Mouse (Mus musculus): Measurements from ENCODE around the gene Gm42688. TPM values are rescaled to one million over a fixed set of nuclear protein-coding genes. Genes with fewer than 3 reads are reported as not detected.

Gm42688 gene
- polyA plus RNA-seq, 1 experiment from 2014 or later: 1.9 TPM

DNA sequence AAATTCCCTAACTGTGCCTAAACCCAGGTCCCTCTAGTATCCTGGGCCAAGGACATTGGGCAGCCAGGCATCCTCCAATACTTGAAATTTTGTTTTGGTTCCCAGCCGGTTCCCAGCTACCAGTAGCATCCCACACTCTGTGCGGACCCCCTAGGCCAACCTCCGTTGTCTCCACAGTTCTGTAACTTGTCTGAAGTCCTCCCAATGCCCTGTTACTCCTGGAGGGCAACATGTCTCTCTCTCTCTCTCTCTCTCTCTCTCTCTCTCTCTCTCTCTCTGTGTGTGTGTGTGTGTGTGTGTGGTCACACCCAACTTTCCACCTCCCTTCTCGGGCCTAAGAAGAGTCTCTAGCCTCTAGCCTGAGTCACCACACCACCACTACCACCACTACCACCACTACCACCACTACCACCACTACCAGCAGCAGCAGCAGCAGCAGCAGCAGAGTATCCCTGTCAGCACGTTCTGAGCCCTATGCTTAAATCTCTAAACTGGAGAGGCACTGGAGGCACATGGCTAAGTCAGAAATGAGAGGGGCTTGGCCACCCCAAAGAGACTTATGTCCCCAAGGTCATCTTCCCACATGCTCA, 35.0 kb downstream of the Gm42688 start:
- H3K4me2 ChIP-seq (replicated peaks; ENCODE audit: low read depth, low read length): peak overlapping the region; percentile 89
- no peak for TF ChIP-seq CTCF (IDR thresholded peaks at IDR 0.05)
- no peak for TF ChIP-seq EP300 (IDR thresholded peaks at IDR 0.05)
- DNase-seq (ENCODE audit: low spot score) (peak; percentile 29), ATAC-seq (no peak)
- peak overlapping the region; percentile 51 for H3K4me3 ChIP-seq (ENCODE audit: low read depth, low read length)
- peak overlapping the region; percentile 61 for H3K9ac ChIP-seq (replicated peaks; ENCODE audit: low read depth)
- no peaks in the 10 kb centered on the region for H3K36me3 ChIP-seq (ENCODE audit: insufficient read depth, low read length)
- peak overlapping the region; percentile 96 for H3K27ac ChIP-seq (ENCODE audit: low read length)
- no peaks in the 10 kb centered on the region for H3K27me3 ChIP-seq (replicated peaks; ENCODE audit: insufficient read depth, low read length)
- WGBS: 12% methylated on average over 5 of the region's 5 CpGs
- no peaks in the 10 kb centered on the region for H3K9me3 ChIP-seq (ENCODE audit: low read length)
- peaks cover 23% of the 10 kb centered on the region; the same call in 1 of the 2 replicates for H3K4me1 ChIP-seq (ENCODE audit: insufficient read depth, low read depth, low read length)

GRCm38 (mm10) chr6:83136881-83137575, 35.6 kb downstream of the Gm42688 start:
- Histone ChIP-seq H3K9ac (replicated peaks; ENCODE audit: low read depth) (peak overlapping the region; percentile 61), H3K36me3 (ENCODE audit: insufficient read depth, low read length) (no peaks in the 10 kb centered on the region), H3K9me3 (ENCODE audit: low read length) (no peaks in the 10 kb centered on the region), H3K27ac (ENCODE audit: low read length) (peak overlapping the region; percentile 96), H3K4me3 (ENCODE audit: low read depth, low read length) (peak overlapping the region; percentile 51), H3K4me1 (ENCODE audit: insufficient read depth, low read depth, low read length) (peaks cover 21% of the 10 kb centered on the region; the same call in 1 of the 2 replicates), H3K4me2 (replicated peaks; ENCODE audit: low read depth, low read length) (peak overlapping the region; percentile 89), H3K27me3 (replicated peaks; ENCODE audit: insufficient read depth, low read length) (no peaks in the 10 kb centered on the region)
- DNase-seq (ENCODE audit: low spot score): peak; percentile 85
- TF ChIP-seq CTCF (IDR thresholded peaks at IDR 0.05) (no peak), EP300 (IDR thresholded peaks at IDR 0.05) (no peak)
- ATAC-seq: peak; percentile 75
- WGBS: 1% methylated on average over 22 of the region's 26 CpGs

DNA sequence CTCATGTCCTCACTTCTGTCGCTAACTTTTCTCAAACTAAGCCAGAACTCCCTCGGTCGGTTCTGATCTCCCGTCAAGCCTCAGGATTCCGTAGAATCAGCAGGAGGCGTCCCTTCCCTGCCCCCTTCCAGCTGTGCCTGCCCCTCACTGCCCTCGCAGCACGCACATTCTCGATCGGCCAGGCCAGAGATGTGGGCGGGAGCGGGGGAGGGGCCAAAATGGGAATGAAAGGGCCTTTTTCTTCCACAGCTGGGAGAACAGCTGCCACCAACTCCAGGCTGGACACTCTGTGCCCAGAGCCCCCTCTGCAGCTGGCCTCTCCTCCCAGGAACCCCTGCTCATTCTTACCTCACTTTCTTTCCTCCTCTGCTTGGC, 36.1 kb downstream of the Gm42688 start:
- TF ChIP-seq CTCF (IDR thresholded peaks at IDR 0.05): peak; percentile 33
- TF ChIP-seq EP300 (IDR thresholded peaks at IDR 0.05): no peak
- peak; percentile 85 for ATAC-seq
- Histone ChIP-seq H3K9ac (replicated peaks; ENCODE audit: low read depth) (peak overlapping the region; percentile 61), H3K4me1 (ENCODE audit: insufficient read depth, low read depth, low read length) (peaks cover 21% of the 10 kb centered on the region; the same call in 1 of the 2 replicates), H3K4me2 (replicated peaks; ENCODE audit: low read depth, low read length) (peak overlapping the region; percentile 89), H3K27ac (ENCODE audit: low read length) (peak overlapping the region; percentile 96), H3K27me3 (replicated peaks; ENCODE audit: insufficient read depth, low read length) (no peaks in the 10 kb centered on the region), H3K9me3 (ENCODE audit: low read length) (no peaks in the 10 kb centered on the region), H3K4me3 (ENCODE audit: low read depth, low read length) (peak overlapping the region; percentile 51), H3K36me3 (ENCODE audit: insufficient read depth, low read length) (no peaks in the 10 kb centered on the region)
- DNase-seq (ENCODE audit: low spot score): peak; percentile 94
- WGBS: under 1% methylated on average over 12 of the region's 12 CpGs

DNA sequence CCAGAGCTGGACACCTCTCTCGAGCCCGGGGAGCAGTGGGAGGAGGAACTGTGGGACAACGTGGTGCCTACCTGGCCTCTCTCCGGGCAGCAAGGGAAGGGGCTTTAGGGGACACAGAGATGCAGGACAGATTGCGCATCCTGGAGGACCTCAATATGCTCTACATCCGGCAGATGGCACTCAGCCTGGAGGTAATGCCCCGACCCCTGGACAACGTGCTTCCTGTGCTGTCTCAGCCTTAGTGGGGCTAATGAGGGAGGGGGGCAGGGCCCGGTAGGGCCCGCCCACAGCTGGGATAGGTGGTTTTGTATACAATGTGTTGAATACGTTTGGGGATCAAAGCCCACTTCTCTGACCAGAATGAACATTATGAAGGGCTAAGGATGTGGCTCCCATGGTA, 36.6 kb downstream of the Gm42688 start:
- Histone ChIP-seq H3K27ac (ENCODE audit: low read length) (peak overlapping the region; percentile 96), H3K4me1 (ENCODE audit: insufficient read depth, low read depth, low read length) (peaks cover 21% of the 10 kb centered on the region; the same call in 1 of the 2 replicates), H3K27me3 (replicated peaks; ENCODE audit: insufficient read depth, low read length) (no peaks in the 10 kb centered on the region), H3K9me3 (ENCODE audit: low read length) (no peaks in the 10 kb centered on the region), H3K4me2 (replicated peaks; ENCODE audit: low read depth, low read length) (peak overlapping the region; percentile 89), H3K36me3 (ENCODE audit: insufficient read depth, low read length) (no peaks in the 10 kb centered on the region), H3K4me3 (ENCODE audit: low read depth, low read length) (peak overlapping the region; percentile 51), H3K9ac (replicated peaks; ENCODE audit: low read depth) (0 out of 2 replicates have a peak overlapping the region, but pooled peaks have one; percentile 61)
- ATAC-seq (peak; percentile 12; the same call in 1 of the 2 replicates), DNase-seq (ENCODE audit: low spot score) (peak; percentile 34)
- TF ChIP-seq CTCF (IDR thresholded peaks at IDR 0.05) (peak; percentile 29; the same call in 1 of the 2 replicates), EP300 (IDR thresholded peaks at IDR 0.05) (no peak)
- 2% methylated on average over 11 of the region's 11 CpGs for whole genome bisulfite sequencing

DNA sequence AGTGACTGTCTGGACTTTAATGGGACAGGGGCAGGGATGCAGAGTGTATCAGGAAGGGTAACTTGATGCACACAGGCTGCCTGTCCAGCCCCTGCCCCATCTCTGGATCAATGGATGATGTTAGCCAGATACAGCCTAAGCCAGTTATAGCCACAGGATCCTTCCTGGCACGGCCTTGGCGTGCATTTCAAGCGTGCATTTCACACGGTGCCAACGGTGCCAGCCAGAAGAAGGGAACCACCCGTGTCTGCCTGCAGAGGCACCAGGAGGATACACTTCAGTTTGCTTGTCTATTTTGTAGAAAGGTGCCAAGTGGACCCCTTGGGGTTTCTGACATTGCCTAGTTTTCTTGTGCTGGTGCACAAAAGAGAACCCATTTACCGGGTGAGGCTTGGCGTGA, 38.6 kb downstream of the Gm42688 start:
- no peaks in the 10 kb centered on the region for H3K9me3 ChIP-seq (ENCODE audit: low read length)
- DNase-seq (ENCODE audit: low spot score) (no peak), ATAC-seq (no peak)
- no peak overlapping the region for H3K4me3 ChIP-seq (ENCODE audit: low read depth, low read length)
- peaks cover 20% of the 10 kb centered on the region; the same call in 1 of the 2 replicates for H3K4me1 ChIP-seq (ENCODE audit: insufficient read depth, low read depth, low read length)
- H3K36me3 ChIP-seq (ENCODE audit: insufficient read depth, low read length): no peaks in the 10 kb centered on the region
- H3K9ac ChIP-seq (replicated peaks; ENCODE audit: low read depth): no peak overlapping the region
- TF ChIP-seq CTCF (IDR thresholded peaks at IDR 0.05): no peak
- no peak for TF ChIP-seq EP300 (IDR thresholded peaks at IDR 0.05)
- H3K27me3 ChIP-seq (replicated peaks; ENCODE audit: insufficient read depth, low read length): no peaks in the 10 kb centered on the region
- no peak overlapping the region for H3K4me2 ChIP-seq (replicated peaks; ENCODE audit: low read depth, low read length)
- 93% methylated on average over 8 of the region's 8 CpGs for WGBS
- H3K27ac ChIP-seq (ENCODE audit: low read length): no peak overlapping the region

DNA sequence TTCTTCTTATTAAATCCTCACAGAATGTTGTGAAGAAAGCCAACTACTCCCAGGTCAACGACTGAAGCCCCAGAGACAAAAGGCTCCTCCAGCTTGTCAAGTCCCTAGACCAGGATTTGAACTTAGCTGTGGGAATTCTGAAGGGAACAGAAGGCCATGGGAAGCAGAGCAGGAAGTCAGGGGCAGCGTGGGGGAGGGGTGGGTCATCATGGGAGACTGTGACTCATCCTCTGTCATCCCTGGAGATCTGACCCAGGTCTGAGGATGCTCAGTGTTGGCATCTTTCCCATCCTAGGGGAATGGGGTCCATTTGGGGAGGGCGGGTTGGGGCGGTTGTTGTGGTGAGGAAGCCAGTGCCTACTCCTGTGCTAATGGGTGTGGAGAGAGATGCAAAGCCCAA, 40.2 kb downstream of the Gm42688 start:
- Histone ChIP-seq H3K27me3 (replicated peaks; ENCODE audit: insufficient read depth, low read length) (no peaks in the 10 kb centered on the region), H3K4me2 (replicated peaks; ENCODE audit: low read depth, low read length) (peak overlapping the region; percentile 41; the same call in 1 of the 2 replicates), H3K27ac (ENCODE audit: low read length) (no peak overlapping the region), H3K36me3 (ENCODE audit: insufficient read depth, low read length) (no peaks in the 10 kb centered on the region), H3K4me1 (ENCODE audit: insufficient read depth, low read depth, low read length) (peaks cover 5% of the 10 kb centered on the region; the same call in 1 of the 2 replicates), H3K9me3 (ENCODE audit: low read length) (no peaks in the 10 kb centered on the region), H3K9ac (replicated peaks; ENCODE audit: low read depth) (no peak overlapping the region), H3K4me3 (ENCODE audit: low read depth, low read length) (no peak overlapping the region)
- ATAC-seq (no peak), DNase-seq (ENCODE audit: low spot score) (no peak)
- TF ChIP-seq EP300 (IDR thresholded peaks at IDR 0.05) (no peak), CTCF (IDR thresholded peaks at IDR 0.05) (no peak)
- 48% methylated on average over 4 of the region's 4 CpGs for WGBS
